Mouse (Mus musculus) liver, adult 2 months (tissue): ENCODE measurements around the gene Trim7.

Experiments
- CTCF ChIP-seq: fragments of 200-500 bp; IDR thresholded peaks from 2 replicates; pipeline ENCODE4 v1.5.1; 2011; ENCODE audit warnings: low read depth, low read length, control low read depth
- POLR2A ChIP-seq: fragments of 200-500 bp; IDR thresholded peaks from 2 replicates; pipeline ENCODE4 v1.6.1; 2011; ENCODE audit warnings: low read length, control low read depth; ENCODE audit not compliant: insufficient read depth; ENCODE audit errors: extremely low read depth

GRCm38 (mm10) chr11:48840805-48841204, 14.9 kb downstream of the Trim7 start:
- no peak for TF ChIP-seq CTCF
- no peak for TF ChIP-seq POLR2A
